In genomic region chr1:67981386-67981785, GRCm38 (mm10) we compare ENCODE assay signal across 22 mouse cellular contexts.
DNase-seq lines count a peak whose midpoint lies in the region; ATAC-seq and TF ChIP-seq lines count a peak whose summit lies in the region.
"Had no signal": no experiment of that assay in that cellular context is flagged by ENCODE, and none has a peak within 500 bp of the region (broad histone marks: within the 10 kb centered on the region; RNA-seq: fewer than 3 reads in every experiment).

No protein-coding gene starts in this region.

- peak; percentile 69 for ATAC-seq in intestine, postnatal 0 days
- ATAC-seq in intestine, embryonic 15.5 days: no peak
- ATAC-seq in liver, embryonic 11.5 days (replicated peaks; ENCODE audit: low FRiP score): no peak
- peak; percentile 91 for ATAC-seq in stomach, postnatal 0 days (ENCODE audit: low FRiP score, low TSS enrichment)
- ATAC-seq: activated CD4-positive, CD25-positive, alpha-beta regulatory T cell, adult 4 months; CD4-positive, CD25-positive, alpha-beta regulatory T cell, adult 4 months; Patski had no signal

- no peak for TF ChIP-seq POLR2A in liver, adult 2 months (IDR thresholded peaks at IDR 0.05; ENCODE audit: extremely low read depth, insufficient read depth, low read length)

- 77% methylated on average over 4 of the region's 4 CpGs for WGBS in intestine, postnatal 0 days
- WGBS in intestine, embryonic 15.5 days: 86% methylated on average over 4 of the region's 4 CpGs
- WGBS in liver, adult 2 months: 41% methylated on average over 4 of the region's 4 CpGs
- WGBS in liver, embryonic 11.5 days: 73% methylated on average over 4 of the region's 4 CpGs
- WGBS in stomach, postnatal 0 days: 77% methylated on average over 4 of the region's 4 CpGs

- TF ChIP-seq EP300 in stomach, postnatal 0 days (optimal IDR thresholded peaks at IDR 0.05): no peak

- H3K4me1 ChIP-seq in intestine, postnatal 0 days (replicated peaks; ENCODE audit: control insufficient read depth, insufficient read depth, low read length): no peaks in the 10 kb centered on the region
- H3K4me1 ChIP-seq in intestine, embryonic 15.5 days (replicated peaks): no peaks in the 10 kb centered on the region
- no peaks in the 10 kb centered on the region for H3K4me1 ChIP-seq in liver, adult 2 months (ENCODE audit: control insufficient read depth, insufficient read depth, low read length)
- H3K4me1 ChIP-seq in liver, embryonic 11.5 days (replicated peaks; ENCODE audit: control insufficient read depth, insufficient read depth, low read length): no peaks in the 10 kb centered on the region
- H3K4me1 ChIP-seq in stomach, postnatal 0 days (replicated peaks; ENCODE audit: control insufficient read depth, insufficient read depth): no peaks in the 10 kb centered on the region

- no peak overlapping the region for H3K4me3 ChIP-seq in intestine, postnatal 0 days (ENCODE audit: low read depth, low read length)
- no peak overlapping the region for H3K4me3 ChIP-seq in intestine, embryonic 15.5 days (replicated peaks)
- H3K4me3 ChIP-seq in liver, adult 2 months (ENCODE audit: insufficient read depth, low read depth, low read length): no peak overlapping the region
- no peak overlapping the region for H3K4me3 ChIP-seq in liver, embryonic 11.5 days (ENCODE audit: low read depth, low read length)
- no peak overlapping the region for H3K4me3 ChIP-seq in stomach, postnatal 0 days (ENCODE audit: low read depth, low read length)

- TF ChIP-seq CTCF in intestine, postnatal 0 days (IDR thresholded peaks at IDR 0.05; ENCODE audit: low read depth): no peak
- TF ChIP-seq CTCF in liver, adult 2 months (IDR thresholded peaks at IDR 0.05; ENCODE audit: low read depth, low read length): no peak
- no peak for TF ChIP-seq CTCF in stomach, postnatal 0 days (IDR thresholded peaks at IDR 0.05; ENCODE audit: low read depth)

- no peak overlapping the region for H3K27ac ChIP-seq in intestine, postnatal 0 days (ENCODE audit: low read depth, low read length)
- H3K27ac ChIP-seq in intestine, embryonic 15.5 days: no peak overlapping the region
- no peak overlapping the region for H3K27ac ChIP-seq in liver, adult 2 months (replicated peaks; ENCODE audit: insufficient read depth, low read depth, low read length)
- H3K27ac ChIP-seq in liver, embryonic 11.5 days (ENCODE audit: low read depth, low read length): no peak overlapping the region
- H3K27ac ChIP-seq in stomach, postnatal 0 days (replicated peaks): no peak overlapping the region

- DNase-seq in liver, adult 2 months (ENCODE audit: extremely low read depth, low read depth, low spot score): peak; percentile 3
- DNase-seq in liver, embryonic 11.5 days (ENCODE audit: low spot score): no peak
- DNase-seq in stomach, postnatal 0 days (ENCODE audit: low spot score): peak; percentile 15
- peak; percentile 3 for DNase-seq in yolk sac, embryonic 10.5 days (ENCODE audit: low spot score)
- DNase-seq in left cerebral cortex, adult 11 months (ENCODE audit: low spot score): no peak
- DNase-seq in urinary bladder, postnatal 25 days (ENCODE audit: low spot score): no peak
- DNase-seq: adrenal gland, adult 2 months; adrenal gland, adult 8-10 months; adrenal gland, postnatal 10 days; adrenal gland, postnatal 14 days; adrenal gland, postnatal 25 days; adrenal gland, postnatal 36 days; B cell, adult 2 months; cerebellum, adult 11 months; cerebellum, adult 11-12 months had no signal

- no peaks in the 10 kb centered on the region for H3K79me2 ChIP-seq in liver, adult 2 months (ENCODE audit: control insufficient read depth, insufficient read depth, low read length)

- no peak overlapping the region for H3K4me2 ChIP-seq in intestine, postnatal 0 days (replicated peaks; ENCODE audit: low read depth)
- no peak overlapping the region for H3K4me2 ChIP-seq in intestine, embryonic 15.5 days (replicated peaks)
- no peak overlapping the region for H3K4me2 ChIP-seq in liver, embryonic 11.5 days
- H3K4me2 ChIP-seq in stomach, postnatal 0 days (replicated peaks; ENCODE audit: low read depth): no peak overlapping the region

- H3K9me3 ChIP-seq in intestine, postnatal 0 days (ENCODE audit: control insufficient read depth): no peaks in the 10 kb centered on the region
- no peaks in the 10 kb centered on the region for H3K9me3 ChIP-seq in intestine, embryonic 15.5 days
- no peaks in the 10 kb centered on the region for H3K9me3 ChIP-seq in liver, embryonic 11.5 days (ENCODE audit: control insufficient read depth, low read length)
- no peaks in the 10 kb centered on the region for H3K9me3 ChIP-seq in stomach, postnatal 0 days (ENCODE audit: control insufficient read depth, low read length)

- H3K27me3 ChIP-seq in intestine, postnatal 0 days (replicated peaks; ENCODE audit: control insufficient read depth, insufficient read depth, low read length): no peaks in the 10 kb centered on the region
- H3K27me3 ChIP-seq in intestine, embryonic 15.5 days (replicated peaks): no peaks in the 10 kb centered on the region
- no peaks in the 10 kb centered on the region for H3K27me3 ChIP-seq in liver, adult 2 months (ENCODE audit: control insufficient read depth, insufficient read depth, low read length)
- H3K27me3 ChIP-seq in liver, embryonic 11.5 days (replicated peaks; ENCODE audit: control insufficient read depth, insufficient read depth, low read length): no peaks in the 10 kb centered on the region
- H3K27me3 ChIP-seq in stomach, postnatal 0 days (ENCODE audit: control insufficient read depth, insufficient read depth, low read length): no peaks in the 10 kb centered on the region
- H3K27me3 ChIP-seq: CH12.LX, Patski had no signal

- no peak overlapping the region for H3K9ac ChIP-seq in intestine, postnatal 0 days (ENCODE audit: low read depth, low read length)
- no peak overlapping the region for H3K9ac ChIP-seq in intestine, embryonic 15.5 days
- no peak overlapping the region for H3K9ac ChIP-seq in liver, adult 2 months (ENCODE audit: low read depth, low read length)
- H3K9ac ChIP-seq in liver, embryonic 11.5 days (ENCODE audit: low read depth, low read length): no peak overlapping the region
- H3K9ac ChIP-seq in stomach, postnatal 0 days (ENCODE audit: low read length): no peak overlapping the region

- H3K36me3 ChIP-seq in intestine, postnatal 0 days (ENCODE audit: control insufficient read depth, insufficient read depth): no peaks in the 10 kb centered on the region
- no peaks in the 10 kb centered on the region for H3K36me3 ChIP-seq in intestine, embryonic 15.5 days
- no peaks in the 10 kb centered on the region for H3K36me3 ChIP-seq in liver, adult 2 months (ENCODE audit: control insufficient read depth, insufficient read depth, low read length)
- no peaks in the 10 kb centered on the region for H3K36me3 ChIP-seq in liver, embryonic 11.5 days (ENCODE audit: control insufficient read depth, insufficient read depth, low read length)
- H3K36me3 ChIP-seq in stomach, postnatal 0 days (ENCODE audit: control insufficient read depth, insufficient read depth, low read length): no peaks in the 10 kb centered on the region
- H3K36me3 ChIP-seq: G1E had no signal

Comparison
In these comparisons a context has a peak if more than half of its experiments do, and no peak if none do; other contexts are left out.
1. ATAC-seq: peak in intestine, postnatal 0 days (single experiment) and stomach, postnatal 0 days (single experiment); none in intestine, embryonic 15.5 days (single experiment) and liver, embryonic 11.5 days (single experiment).
2. DNase-seq: peak in liver, adult 2 months (single experiment), stomach, postnatal 0 days (single experiment) and yolk sac, embryonic 10.5 days (single experiment); none in liver, embryonic 11.5 days (single experiment), left cerebral cortex, adult 11 months (single experiment) and urinary bladder, postnatal 25 days (single experiment).